Mouse (Mus musculus): ENCODE data around the gene Lrrc4.

- no peak for TF ChIP-seq CTCF (conservative IDR thresholded peaks at IDR 0.05; ENCODE audit: low read length)
- no peak for TF ChIP-seq POU5F1 (IDR thresholded peaks at IDR 0.05; ENCODE audit: borderline replicate concordance, low read length)
Observed at GRCm38 (mm10) chr6:28640088-28640487, 191.5 kb downstream of the Lrrc4 start.
